Mouse (Mus musculus) CH12.LX (cell line): ENCODE data around the gene Pgm2l1. TPM values are rescaled to one million over a fixed set of nuclear protein-coding genes. Genes with fewer than 3 reads are reported as not detected.

Experiments used
- DNase-seq: peaks from one replicate; pipeline ENCODE4 v3.0.0-alpha.2; 2013; ENCODE audit errors: extremely low read depth
- H3K27ac ChIP-seq: 2 replicates; pipeline ENCODE4 v1.5.1; 2012; ENCODE audit warnings: low read depth, mild to moderate bottlenecking, control low read depth, moderate library complexity; ENCODE audit not compliant: insufficient read depth
- H3K27me3 ChIP-seq: replicated peaks from 2 replicates; pipeline ENCODE3; 2012; ENCODE audit warnings: inconsistent platforms
- H3K36me3 ChIP-seq, 2 experiments: replicated peaks in 1 of 2; 2 replicates each; pipeline versions ENCODE3 to v1.6.1; 2012; ENCODE audit warnings: inconsistent platforms in 1 of 2, low read length in 1 of 2, mild to moderate bottlenecking in 1 of 2, mixed read lengths in 1 of 2, moderate library complexity in 1 of 2; ENCODE audit not compliant: control insufficient read depth in 1 of 2, insufficient read depth in 1 of 2
- H3K4me1 ChIP-seq, 2 experiments: 2 replicates each; pipeline ENCODE4 v1.6.1; 2012; ENCODE audit warnings: inconsistent platforms in 1 of 2, moderate library complexity in 1 of 2; ENCODE audit not compliant: insufficient read depth in 2 of 2, control insufficient read depth in 1 of 2
- H3K4me2 ChIP-seq: 2 replicates; pipeline ENCODE4 v1.6.1; 2012; ENCODE audit warnings: low read depth, mild to moderate bottlenecking, control low read depth; ENCODE audit not compliant: poor library complexity, insufficient read depth, severe bottlenecking
- H3K4me3 ChIP-seq, 3 experiments: fragments of 150-350 bp in 1 of 3; sonication (generic) in 1 of 3; replicated peaks in 1 of 3; 2 replicates each; pipeline versions ENCODE3 to v1.5.1; 2011 to 2012; ENCODE audit warnings: low read depth in 2 of 3, low read length in 2 of 3, mild to moderate bottlenecking in 2 of 3, moderate library complexity in 2 of 3, control low read depth in 1 of 3, improper control_type of control experiment in 1 of 3, inconsistent platforms in 1 of 3, mixed read lengths in 1 of 3; ENCODE audit not compliant: poor library complexity in 1 of 3
- H3K79me2 ChIP-seq: replicated peaks from 2 replicates; pipeline ENCODE4 v1.6.1; 2012; ENCODE audit warnings: mild to moderate bottlenecking, moderate library complexity; ENCODE audit not compliant: control insufficient read depth, poor library complexity, insufficient read depth, severe bottlenecking; ENCODE audit errors: extremely low read depth
- H3K9ac ChIP-seq: 2 replicates; pipeline ENCODE4 v1.6.1; 2012; ENCODE audit warnings: low read depth, mild to moderate bottlenecking, control low read depth, moderate library complexity; ENCODE audit not compliant: insufficient read depth
- H3K9me3 ChIP-seq: replicated peaks from 2 replicates; pipeline ENCODE3; 2012; ENCODE audit warnings: low read length, inconsistent platforms, mixed read lengths
- BHLHE40 ChIP-seq: IDR thresholded peaks from 2 replicates; pipeline ENCODE4 v1.6.1; 2011; ENCODE audit warnings: mild to moderate bottlenecking, low read depth, low read length, improper control_type of control experiment
- CHD1 ChIP-seq: IDR thresholded peaks from 2 replicates; pipeline ENCODE4 v1.6.1; 2012; ENCODE audit warnings: low read depth, low read length, improper control_type of control experiment, inconsistent platforms
- CHD2 ChIP-seq: IDR thresholded peaks from 2 replicates; pipeline ENCODE4 v1.6.1; 2011; ENCODE audit warnings: low read length, improper control_type of control experiment
- CTCF ChIP-seq, 2 experiments: IDR thresholded peaks in 1 of 2; conservative IDR thresholded peaks in 1 of 2; 2 replicates each; pipeline ENCODE4 v1.5.1; 2011 to 2012; ENCODE audit warnings: low read depth in 2 of 2, low read length in 2 of 2, improper control_type of control experiment in 1 of 2, inconsistent platforms in 1 of 2, mild to moderate bottlenecking in 1 of 2, moderate library complexity in 1 of 2
- E2F4 ChIP-seq: IDR thresholded peaks from 2 replicates; pipeline ENCODE4 v1.6.1; 2011; ENCODE audit warnings: low read depth, low read length, improper control_type of control experiment; ENCODE audit not compliant: insufficient replicate concordance
- EP300 ChIP-seq: IDR thresholded peaks from 2 replicates; pipeline ENCODE4 v1.6.1; 2011; ENCODE audit warnings: low read length, improper control_type of control experiment
- GABPA ChIP-seq: IDR thresholded peaks from 2 replicates; pipeline ENCODE4 v1.6.1; 2012; ENCODE audit warnings: low read depth, low read length, improper control_type of control experiment, inconsistent platforms; ENCODE audit not compliant: insufficient replicate concordance
- HCFC1 ChIP-seq: IDR thresholded peaks from 2 replicates; pipeline ENCODE4 v1.6.1; 2012; ENCODE audit warnings: low read depth, mild to moderate bottlenecking, inconsistent platforms, low read length, improper control_type of control experiment
- JUN ChIP-seq: IDR thresholded peaks from 2 replicates; pipeline ENCODE4 v1.6.1; 2011; ENCODE audit warnings: low read depth, mild to moderate bottlenecking, low read length, improper control_type of control experiment, moderate library complexity; ENCODE audit not compliant: insufficient read depth
- KAT2A ChIP-seq: IDR thresholded peaks from 2 replicates; pipeline ENCODE4 v1.6.1; 2012; ENCODE audit warnings: low read length, improper control_type of control experiment, inconsistent platforms; ENCODE audit not compliant: insufficient replicate concordance
- MAZ ChIP-seq: IDR thresholded peaks from 2 replicates; pipeline ENCODE4 v1.6.1; 2012; ENCODE audit warnings: low read depth, mild to moderate bottlenecking, inconsistent platforms, low read length, improper control_type of control experiment, moderate library complexity
- MEF2A ChIP-seq: IDR thresholded peaks from 2 replicates; pipeline ENCODE4 v1.6.1; 2014; ENCODE audit warnings: low read depth, mild to moderate bottlenecking, inconsistent platforms, low read length, improper control_type of control experiment, borderline replicate concordance
- MXI1 ChIP-seq: IDR thresholded peaks from 2 replicates; pipeline ENCODE4 v1.6.1; 2011; ENCODE audit warnings: mild to moderate bottlenecking, low read depth, low read length, improper control_type of control experiment
- NELFE ChIP-seq: IDR thresholded peaks from 2 replicates; pipeline ENCODE4 v1.6.1; 2011; ENCODE audit warnings: low read depth, low read length, improper control_type of control experiment
- NRF1 ChIP-seq: IDR thresholded peaks from 2 replicates; pipeline ENCODE4 v1.6.1; 2014; ENCODE audit warnings: low read depth, mild to moderate bottlenecking, inconsistent platforms, low read length, improper control_type of control experiment, moderate library complexity
- POLR2A ChIP-seq: IDR thresholded peaks from 2 replicates; pipeline ENCODE4 v1.6.1; 2011; ENCODE audit warnings: low read depth, mild to moderate bottlenecking, improper control_type of control experiment, low read length
- POLR2AphosphoS2 ChIP-seq: IDR thresholded peaks from 2 replicates; pipeline ENCODE4 v1.6.1; 2011; ENCODE audit warnings: low read depth, low read length, improper control_type of control experiment
- RAD21 ChIP-seq: IDR thresholded peaks from 2 replicates; pipeline ENCODE4 v1.6.1; 2011; ENCODE audit warnings: low read depth, mild to moderate bottlenecking, low read length, improper control_type of control experiment, moderate library complexity
- RCOR1 ChIP-seq: conservative IDR thresholded peaks from 2 replicates; pipeline ENCODE4 v1.6.1; 2012; ENCODE audit warnings: low read depth, mild to moderate bottlenecking, inconsistent platforms, low read length, improper control_type of control experiment
- SIN3A ChIP-seq: IDR thresholded peaks from 2 replicates; pipeline ENCODE4 v1.6.1; 2012; ENCODE audit warnings: low read length, improper control_type of control experiment, inconsistent platforms
- SMC3 ChIP-seq: IDR thresholded peaks from 2 replicates; pipeline ENCODE4 v1.6.1; 2011; ENCODE audit warnings: low read depth, low read length, improper control_type of control experiment
- TBP ChIP-seq: conservative IDR thresholded peaks from 2 replicates; pipeline ENCODE4 v1.6.1; 2011; ENCODE audit warnings: low read depth, low read length, improper control_type of control experiment
- UBTF ChIP-seq: IDR thresholded peaks from 2 replicates; pipeline ENCODE4 v1.6.1; 2012; ENCODE audit warnings: low read depth, mild to moderate bottlenecking, inconsistent platforms, low read length, improper control_type of control experiment, moderate library complexity
- USF1 ChIP-seq: IDR thresholded peaks from 2 replicates; pipeline ENCODE4 v1.6.1; 2014; ENCODE audit warnings: low read depth, mild to moderate bottlenecking, inconsistent platforms, low read length, improper control_type of control experiment
- USF2 ChIP-seq: conservative IDR thresholded peaks from 2 replicates; pipeline ENCODE4 v1.6.1; 2011; ENCODE audit warnings: low read depth, low read length, improper control_type of control experiment
- ZC3H11A ChIP-seq: IDR thresholded peaks from 2 replicates; pipeline ENCODE4 v1.6.1; 2012; ENCODE audit warnings: low read depth, mild to moderate bottlenecking, inconsistent platforms, low read length, improper control_type of control experiment
- ZMIZ1 ChIP-seq: IDR thresholded peaks from 2 replicates; pipeline ENCODE4 v1.6.1; 2012; ENCODE audit warnings: low read depth, mild to moderate bottlenecking, inconsistent platforms, low read length, improper control_type of control experiment
- ZNF384 ChIP-seq: IDR thresholded peaks from 2 replicates; pipeline ENCODE4 v1.6.1; 2012; ENCODE audit warnings: low read depth, low read length, improper control_type of control experiment, inconsistent platforms
- dilution Hi-C: fragments of 300-500 bp; cut with MboI; formaldehyde crosslinking; loops from 2 replicates; pipeline ENCODE4 v1.14.3; 2020; ENCODE audit warnings: low sequenced_read_pairs; ENCODE audit not compliant: extremely low pct_unique_long_range_greater_than_20kb, extremely low pct_ligation_motif_present
- in situ Hi-C: fragments of 300-500 bp; cut with MboI; formaldehyde crosslinking; loops from 3 replicates; pipeline ENCODE4 v1.14.3; 2019; ENCODE audit warnings: low sequenced_read_pairs, low pct_ligation_motif_present, low pct_unique_long_range_greater_than_20kb, mixed read lengths
- polyA plus RNA-seq: library from polyadenylated mRNA; unstranded; fragments of >175 nt; gene quantifications from 2 replicates; pipeline ENCODE4 v1.2.1, GENCODE M21; 2012; ENCODE audit warnings: low read depth; ENCODE audit not compliant: insufficient read length
- total RNA-seq, 2 experiments: library from RNA; depleted of rRNA; stranded (reverse); fragments of 300-350 nt in 1 of 2; fragments of >200 nt in 1 of 2; gene quantifications; 2 replicates each; pipeline ENCODE4 v1.2.3; 2012 to 2014

The Pgm2l1 gene
- total and polyA plus RNA-seq, 3 experiments: 1.2 to 4.1 (median 3.4) TPM

- no peaks in the 10 kb centered on the region for H3K9me3 ChIP-seq
- TF ChIP-seq USF1: no peak
- no peak for TF ChIP-seq CHD1
- no peak for TF ChIP-seq JUN
- TF ChIP-seq POLR2AphosphoS2: no peak
- TF ChIP-seq RCOR1: no peak
- TF ChIP-seq ZC3H11A: no peak
- no peak for TF ChIP-seq BHLHE40
- TF ChIP-seq SMC3: no peak
- no peak for TF ChIP-seq MEF2A
- no peak for TF ChIP-seq SIN3A
- TF ChIP-seq RAD21: no peak
- no peak for TF ChIP-seq ZNF384
- TF ChIP-seq NELFE: no peak
- no peak for TF ChIP-seq E2F4
- TF ChIP-seq CHD2: no peak
- TF ChIP-seq KAT2A: no peak
- TF ChIP-seq TBP: no peak
- no peak overlapping the region for H3K9ac ChIP-seq
- in situ Hi-C loops: loop anchor here (25.0 kb wide), 1 partner anchor 167 kb away; the partner anchor contains the start of gene Chrdl2
- H3K4me2 ChIP-seq: no peak overlapping the region
- dilution Hi-C loops: no loop called here
- no peak overlapping the region for H3K27ac ChIP-seq
- H3K4me1 ChIP-seq: peaks cover 0 to 5% of the 10 kb centered on the region in 2 experiments; a peak in 2 of 4 replicates
- no peak for DNase-seq
- peaks cover 3% of the 10 kb centered on the region for H3K27me3 ChIP-seq
- H3K79me2 ChIP-seq: no peaks in the 10 kb centered on the region
- no peaks in the 10 kb centered on the region for H3K36me3 ChIP-seq
- no peak overlapping the region for H3K4me3 ChIP-seq
Observed at GRCm38 (mm10) chr7:100179394-100179793, 47.8 kb upstream of the Pgm2l1 start.

DNA sequence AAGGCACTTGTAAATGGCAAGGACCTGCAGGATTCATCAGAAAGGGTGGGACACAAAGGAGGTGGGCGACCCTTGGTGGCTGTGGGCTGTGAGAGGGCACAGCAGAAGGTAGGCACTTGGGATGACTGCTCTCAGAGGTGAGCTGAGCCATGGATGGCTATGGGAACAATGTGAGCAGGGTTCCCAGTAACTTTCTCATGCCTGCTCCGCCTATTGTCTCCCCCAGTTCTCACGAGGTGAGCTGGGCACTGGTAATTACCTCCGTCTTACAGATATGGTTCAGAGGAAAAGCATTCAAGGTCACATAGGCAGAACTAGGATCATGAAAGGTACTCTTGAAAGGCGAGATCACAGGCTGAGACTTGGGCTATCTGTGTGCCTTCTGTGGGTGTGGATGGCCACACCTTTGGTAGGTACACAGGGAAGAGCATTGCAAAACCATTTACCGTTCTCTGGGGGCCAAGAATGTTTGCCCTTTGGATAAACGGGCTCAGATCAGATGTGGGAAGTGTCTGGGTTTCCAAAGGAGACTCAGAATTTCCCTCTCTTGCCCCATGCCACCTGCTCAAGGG is 47.3 kb upstream of the Pgm2l1 start:
- no peaks in the 10 kb centered on the region for H3K9me3 ChIP-seq
- no peak overlapping the region for H3K4me2 ChIP-seq
- TF ChIP-seq POLR2A: no peak
- TF ChIP-seq CHD2: no peak
- no peak for TF ChIP-seq KAT2A
- TF ChIP-seq RAD21: no peak
- TF ChIP-seq NELFE: no peak
- TF ChIP-seq SMC3: no peak
- no peak for TF ChIP-seq UBTF
- TF ChIP-seq NRF1: no peak
- TF ChIP-seq MAZ: no peak
- no peak for TF ChIP-seq GABPA
- TF ChIP-seq MXI1: no peak
- TF ChIP-seq BHLHE40: no peak
- no peak for TF ChIP-seq ZMIZ1
- no peak for TF ChIP-seq EP300
- TF ChIP-seq CTCF (conservative IDR thresholded peaks at IDR 0.05 in 1 of 2, IDR thresholded peaks at IDR 0.05 in 1 of 2; ENCODE audit: low read depth in 2 of 2, low read length in 2 of 2): no peak
- no peak for TF ChIP-seq USF2
- no peak for TF ChIP-seq HCFC1
- no peak for TF ChIP-seq MEF2A
- H3K79me2 ChIP-seq: no peaks in the 10 kb centered on the region
- H3K9ac ChIP-seq: no peak overlapping the region
- H3K36me3 ChIP-seq: no peaks in the 10 kb centered on the region
- H3K27me3 ChIP-seq: peaks cover 3% of the 10 kb centered on the region
- in situ Hi-C loops: loop anchor here (25.0 kb wide), 1 partner anchor 168 kb away; the partner anchor contains the start of gene Chrdl2
- no peak for DNase-seq
- dilution Hi-C loops: no loop called here
- no peak overlapping the region for H3K27ac ChIP-seq
- peaks cover 0 to 5% of the 10 kb centered on the region in 2 experiments; a peak in 2 of 4 replicates for H3K4me1 ChIP-seq
- H3K4me3 ChIP-seq: no peak overlapping the region
